Mouse (Mus musculus): ENCODE measurements at regions not wholly inside any gene's neighbourhood (a gene's known extent, or its start where the extent isn't known, plus 50 kb on each side); places are given as distances from the start of the nearest gene placed in this dataset.

DNA sequence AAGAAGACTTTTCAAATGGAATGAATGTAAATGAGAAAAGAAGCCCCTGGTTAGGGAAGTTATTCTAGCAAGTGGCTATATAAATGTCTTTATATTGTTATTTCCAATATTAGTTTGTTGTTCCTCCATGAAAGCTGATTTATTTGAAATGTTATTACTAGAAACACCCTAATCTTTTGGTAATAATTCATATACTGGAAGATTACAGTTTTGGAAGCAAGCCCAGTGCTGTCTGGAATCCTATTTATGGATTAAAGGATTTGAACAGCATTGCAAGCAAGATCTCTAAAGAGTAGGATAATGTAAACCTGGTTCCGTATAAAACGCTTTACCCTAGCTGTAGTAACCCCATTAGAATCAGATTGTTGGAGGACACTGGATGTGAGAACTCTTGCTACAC lies 96.8 kb upstream of the Plxna2 start:
- TF ChIP-seq CTCF (IDR thresholded peaks at IDR 0.05; ENCODE audit: extremely low read depth, insufficient read depth, low read length) (no peak), POLR2A (IDR thresholded peaks at IDR 0.05; ENCODE audit: extremely low read depth, insufficient read depth, low read length) (no peak)

Measured in cortical plate, adult 2 months (tissue).